Mouse (Mus musculus) liver, postnatal 0 days (tissue): ENCODE data around the gene Utrn. TPM values are rescaled to one million over a fixed set of nuclear protein-coding genes. Genes with fewer than 3 reads are reported as not detected.

Experiments
- ATAC-seq: fragments of 200-750 bp; cut with Nextera tagmentation; 2 replicates; pipeline ENCODE4 v1.8.0; 2017; ENCODE audit warnings: mild to moderate bottlenecking, moderate library complexity
- DNase-seq: peaks from one replicate; pipeline ENCODE4 v3.0.0-alpha.2; 2016
- H3K27ac ChIP-seq: fragments of 300-500 bp; sonication (generic); 2 replicates; pipeline ENCODE4 v1.5.1; 2014; ENCODE audit warnings: antibody characterized with exemption, moderate library complexity, mild to moderate bottlenecking, low read depth
- H3K27me3 ChIP-seq: fragments of 300-500 bp; sonication (generic); 2 replicates; pipeline ENCODE4 v1.6.1; 2014; ENCODE audit warnings: low read length, control low read depth, mixed read lengths; ENCODE audit not compliant: insufficient read depth
- H3K36me3 ChIP-seq: fragments of 300-500 bp; sonication (generic); replicated peaks from 2 replicates; pipeline ENCODE4 v1.6.1; 2014; ENCODE audit warnings: mild to moderate bottlenecking, control low read depth, low read length, moderate library complexity, mixed read lengths; ENCODE audit not compliant: insufficient read depth
- H3K4me1 ChIP-seq: fragments of 300-500 bp; sonication (generic); 2 replicates; pipeline ENCODE4 v1.6.1; 2014; ENCODE audit warnings: antibody characterized with exemption, mild to moderate bottlenecking, control low read depth; ENCODE audit not compliant: insufficient read depth
- H3K4me2 ChIP-seq: fragments of 300-500 bp; sonication (generic); 2 replicates; pipeline ENCODE4 v1.6.1; 2014; ENCODE audit warnings: low read depth, mild to moderate bottlenecking, low read length, moderate library complexity, mixed read lengths
- H3K4me3 ChIP-seq: fragments of 300-500 bp; sonication (generic); 2 replicates; pipeline ENCODE4 v1.5.1; 2014; ENCODE audit warnings: low read depth, low read length
- H3K9ac ChIP-seq: fragments of 300-500 bp; sonication (generic); replicated peaks from 2 replicates; pipeline ENCODE4 v1.6.1; 2014; ENCODE audit warnings: mild to moderate bottlenecking, moderate library complexity
- H3K9me3 ChIP-seq: fragments of 300-500 bp; sonication (generic); 2 replicates; pipeline ENCODE4 v1.6.1; 2016; ENCODE audit warnings: mild to moderate bottlenecking, control low read depth, low read length, mixed read lengths
- CTCF ChIP-seq: sonication (generic); IDR thresholded peaks from 2 replicates; pipeline ENCODE4 v1.5.1; 2016; ENCODE audit warnings: antibody characterized with exemption, low read depth
- EP300 ChIP-seq: IDR thresholded peaks from 2 replicates; pipeline ENCODE4 v1.6.1; 2016; ENCODE audit warnings: antibody characterized with exemption, low read depth, mild to moderate bottlenecking
- WGBS: fragments of 180-500 bp; shearing (Covaris S2); extraction: QIAGEN DNeasy Blood & Tissue Kit; methylation state at CpG from one replicate; pipeline ENCODE4 v1.1.7; 2014; ENCODE audit not compliant: insufficient replicate concordance; 5-methylcytosine and 5-hydroxymethylcytosine counted together
- polyA plus RNA-seq: library from polyadenylated mRNA; unstranded; fragments of >200 nt; fragmentation: Nextera tagmentation; extraction: Ambion mirVana; gene quantifications from 2 replicates; pipeline ENCODE4 v1.2.1, GENCODE M21; 2015

The Utrn gene
- polyA plus RNA-seq, 1 experiment from 2014 or later: 9.7 TPM

- Histone ChIP-seq H3K36me3 (0 out of 2 replicates have a peak, but pooled peaks cover 3% of the 10 kb centered on the region), H3K9me3 (no peaks in the 10 kb centered on the region), H3K4me2 (no peak overlapping the region), H3K4me1 (no peaks in the 10 kb centered on the region), H3K27me3 (no peaks in the 10 kb centered on the region), H3K9ac (no peak overlapping the region), H3K4me3 (no peak overlapping the region), H3K27ac (no peak overlapping the region)
- ATAC-seq: no peak
- 79% methylated on average over 13 of the region's 13 CpGs for WGBS
- no peak for TF ChIP-seq EP300
- DNase-seq: no peak
Measured at GRCm38 (mm10) chr10:12911451-12911850, 42.3 kb upstream of the Utrn start.

- WGBS: 85% methylated on average over 2 of the region's 2 CpGs
- no peaks in the 10 kb centered on the region for H3K9me3 ChIP-seq
Measured at GRCm38 (mm10) chr10:12909891-12910290, 40.7 kb upstream of the Utrn start.

DNA sequence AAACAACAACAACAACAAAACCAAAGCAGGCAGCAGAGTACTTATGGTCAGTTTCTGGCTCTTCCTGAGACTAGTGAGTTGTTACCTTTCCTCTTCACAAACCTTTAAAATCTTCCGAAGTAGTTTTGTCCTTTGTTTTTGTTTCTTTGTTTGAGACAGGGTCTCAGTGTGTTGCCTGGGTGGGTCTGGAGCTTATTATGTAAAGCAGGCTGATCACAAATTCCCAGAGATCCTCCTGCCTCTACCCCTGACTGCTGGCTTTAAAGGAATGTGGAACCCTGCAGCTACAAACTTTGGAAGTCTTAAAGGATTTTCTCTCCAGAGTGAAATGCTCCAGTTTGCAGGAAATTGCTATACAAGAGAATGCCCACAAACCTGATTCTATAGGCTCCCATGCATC, 40.0 kb upstream of the Utrn start:
- Histone ChIP-seq H3K9ac (no peak overlapping the region), H3K27me3 (no peaks in the 10 kb centered on the region), H3K4me2 (no peak overlapping the region), H3K4me1 (no peaks in the 10 kb centered on the region), H3K27ac (no peak overlapping the region), H3K36me3 (no peaks in the 10 kb centered on the region), H3K9me3 (no peaks in the 10 kb centered on the region), H3K4me3 (no peak overlapping the region)
- 64% methylated on average over 1 of the region's 1 CpGs for WGBS
- TF ChIP-seq EP300: no peak
- no peak for TF ChIP-seq CTCF
- DNase-seq (no peak), ATAC-seq (no peak)

More at GRCm38 (mm10) chr10:12909891-12910290, 40.7 kb upstream of the Utrn start:
- H3K36me3 ChIP-seq: no peaks in the 10 kb centered on the region
- no peak overlapping the region for H3K9ac ChIP-seq
- no peak overlapping the region for H3K4me2 ChIP-seq
- TF ChIP-seq EP300: no peak
- no peak for TF ChIP-seq CTCF
- ATAC-seq (no peak), DNase-seq (no peak)
- no peak overlapping the region for H3K27ac ChIP-seq
- H3K4me3 ChIP-seq: no peak overlapping the region
- no peaks in the 10 kb centered on the region for H3K27me3 ChIP-seq
- H3K4me1 ChIP-seq: no peaks in the 10 kb centered on the region

DNA sequence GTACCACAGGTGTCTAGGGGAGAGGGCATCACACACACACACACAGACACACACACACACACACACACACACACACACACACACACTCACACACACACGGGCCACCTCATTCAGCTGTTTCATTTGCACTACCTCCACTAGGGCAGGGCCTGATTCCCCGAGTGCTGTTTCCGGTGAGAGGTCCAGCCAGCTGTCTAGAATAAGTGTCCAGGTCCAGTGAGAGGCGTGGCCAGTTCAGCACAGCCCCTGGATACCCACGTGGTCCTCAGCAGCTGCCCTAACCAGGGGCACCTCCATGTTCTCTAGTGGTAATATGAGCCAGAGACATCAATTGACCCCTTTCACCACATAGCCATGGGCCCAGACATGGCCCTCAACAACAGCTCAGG, 35.0 kb upstream of the Utrn start:
- Histone ChIP-seq H3K9ac (no peak overlapping the region), H3K27me3 (no peaks in the 10 kb centered on the region), H3K4me1 (no peaks in the 10 kb centered on the region), H3K27ac (no peak overlapping the region), H3K4me2 (no peak overlapping the region), H3K36me3 (no peaks in the 10 kb centered on the region), H3K4me3 (no peak overlapping the region), H3K9me3 (no peaks in the 10 kb centered on the region)
- no peak for DNase-seq
- no peak for ATAC-seq
- WGBS: 65% methylated on average over 5 of the region's 5 CpGs
- TF ChIP-seq CTCF (no peak), EP300 (no peak)

DNA sequence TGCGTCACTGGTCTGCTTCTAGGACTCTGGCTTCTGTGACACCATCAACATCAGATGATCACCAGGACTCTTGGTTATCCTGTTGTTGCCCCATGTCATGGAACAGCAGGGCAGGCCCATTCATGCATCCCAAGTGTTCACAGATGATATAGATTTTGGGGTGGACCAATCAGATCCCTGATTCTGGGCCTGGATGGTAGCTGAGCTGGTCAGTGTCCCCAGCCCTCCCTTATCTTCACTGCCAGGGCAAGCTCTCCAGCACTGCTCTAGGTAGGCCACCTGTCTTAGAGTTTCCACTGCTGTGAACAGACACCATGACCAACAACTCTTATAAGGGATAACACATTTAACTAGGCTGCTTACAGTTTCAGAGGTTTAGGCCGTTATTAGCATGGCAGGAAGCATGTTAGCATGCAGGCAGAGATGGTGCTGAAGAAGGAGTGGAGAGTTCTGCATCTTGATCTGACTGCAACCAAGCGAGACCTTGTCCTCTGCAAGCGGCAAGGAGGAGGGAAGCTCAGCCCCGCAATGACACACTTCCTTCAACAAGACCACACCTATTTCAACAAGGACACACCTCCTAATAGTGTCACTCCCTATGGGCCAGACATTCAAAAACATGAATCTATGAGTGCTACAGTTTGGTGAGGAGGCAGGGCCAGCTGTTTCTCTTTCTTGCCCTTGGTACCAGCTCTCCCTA, 34.4 kb upstream of the Utrn start:
- no peak overlapping the region for H3K4me3 ChIP-seq
- H3K4me1 ChIP-seq: no peaks in the 10 kb centered on the region
- no peaks in the 10 kb centered on the region for H3K9me3 ChIP-seq
- no peak overlapping the region for H3K27ac ChIP-seq
- WGBS: 61% methylated on average over 5 of the region's 5 CpGs
- H3K27me3 ChIP-seq: no peaks in the 10 kb centered on the region
- no peaks in the 10 kb centered on the region for H3K36me3 ChIP-seq
- no peak overlapping the region for H3K9ac ChIP-seq
- ATAC-seq: no peak
- no peak for DNase-seq
- H3K4me2 ChIP-seq: no peak overlapping the region
- no peak for TF ChIP-seq CTCF
- TF ChIP-seq EP300: no peak

DNA sequence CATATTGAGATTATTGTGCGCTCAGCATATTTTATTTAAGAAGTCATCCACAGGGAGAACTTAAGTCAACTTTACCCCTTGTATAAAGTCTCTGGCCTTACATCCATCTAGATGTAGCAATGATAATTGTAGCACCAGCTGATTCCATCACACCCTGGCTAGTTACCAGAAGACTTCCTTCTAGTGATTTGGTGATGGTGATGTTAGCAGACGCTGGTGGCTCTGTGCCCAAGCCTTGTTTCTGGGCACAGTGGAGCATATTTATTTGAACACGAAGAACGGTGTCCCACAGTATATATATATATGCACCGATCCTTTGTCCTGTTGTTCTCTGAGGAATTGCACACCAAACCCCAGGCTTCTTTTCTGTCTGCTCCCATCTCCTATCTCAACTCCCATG, 30.7 kb upstream of the Utrn start:
- Histone ChIP-seq H3K4me1 (no peaks in the 10 kb centered on the region), H3K27me3 (no peaks in the 10 kb centered on the region), H3K36me3 (no peaks in the 10 kb centered on the region), H3K4me2 (no peak overlapping the region), H3K27ac (no peak overlapping the region), H3K9me3 (no peaks in the 10 kb centered on the region), H3K9ac (no peak overlapping the region), H3K4me3 (no peak overlapping the region)
- DNase-seq (no peak), ATAC-seq (no peak)
- 87% methylated on average over 5 of the region's 5 CpGs for WGBS
- TF ChIP-seq CTCF (no peak), EP300 (no peak)

GRCm38 (mm10) chr10:12893339-12893738, 24.2 kb upstream of the Utrn start:
- ATAC-seq (no peak), DNase-seq (no peak)
- H3K9me3 ChIP-seq: no peaks in the 10 kb centered on the region
- no peak overlapping the region for H3K9ac ChIP-seq
- H3K27me3 ChIP-seq: no peaks in the 10 kb centered on the region
- H3K4me3 ChIP-seq: no peak overlapping the region
- H3K36me3 ChIP-seq: no peaks in the 10 kb centered on the region
- 85% methylated on average over 3 of the region's 3 CpGs for WGBS
- TF ChIP-seq CTCF (no peak), EP300 (no peak)
- no peak overlapping the region for H3K27ac ChIP-seq
- no peaks in the 10 kb centered on the region for H3K4me1 ChIP-seq
- no peak overlapping the region for H3K4me2 ChIP-seq
